22 mouse cellular contexts compared by ENCODE assay signal in genomic region chr16:17853263-17853662, GRCm38 (mm10). TPM values are rescaled to one million over a fixed set of nuclear protein-coding genes. Genes with fewer than 3 reads are reported as not detected.
"Had no signal": no experiment of that assay in that cellular context is flagged by ENCODE, and none has a peak within 500 bp of the region (broad histone marks: within the 10 kb centered on the region; RNA-seq: fewer than 3 reads in every experiment).

No protein-coding gene starts in this region.

- H3K4me1 ChIP-seq: neural tube, embryonic 13.5 days; neural tube, embryonic 15.5 days; stomach, embryonic 15.5 days had no signal

- H3K4me3 ChIP-seq: neural tube, embryonic 13.5 days; neural tube, embryonic 15.5 days; stomach, embryonic 15.5 days had no signal

- DNase-seq: retina, postnatal 1 day; right cerebral cortex, adult 18-20 months; right cerebral cortex, postnatal 14 days; right cerebral cortex, postnatal 25 days; right cerebral cortex, postnatal 4 days; spleen, adult 18-20 months; thymus, adult 18-20 months; thymus, adult 2 months; thymus, postnatal 14 days; thymus, postnatal 25 days; thymus, postnatal 36 days; thymus, postnatal 4 days had no signal

- H3K27ac ChIP-seq: neural tube, embryonic 13.5 days; neural tube, embryonic 15.5 days; stomach, embryonic 15.5 days; stomach, postnatal 0 days had no signal

- H3K27me3 ChIP-seq: neural tube, embryonic 13.5 days; neural tube, embryonic 15.5 days; stomach, embryonic 15.5 days had no signal

RNA-seq across cellular contexts. Expression of gene B830017H08Rik, which starts 20.3 kb away (rescaled TPM):
- polyA plus RNA-seq: small intestine, adult 2 months; spleen, adult 2 months; stomach, embryonic 14.5 days; stomach, embryonic 15.5 days; stomach, embryonic 16.5 days; stomach, postnatal 0 days; thymus, adult 2 months; thymus, postnatal 0 days; urinary bladder, adult 2 months had no signal

RNA-seq across cellular contexts. Expression of gene Gm20518, which starts 38.2 kb away (rescaled TPM):
- polyA plus RNA-seq: stomach, postnatal 0 days had no signal

RNA-seq across cellular contexts. Expression of gene Tssk1, which starts 40.8 kb away (rescaled TPM):
- polyA plus RNA-seq: neural tube, embryonic 15.5 days; spleen, adult 2 months; stomach, embryonic 15.5 days had no signal
